Mouse (Mus musculus) intestine, embryonic 16.5 days (tissue): ENCODE measurements around the gene Cptp. TPM values are rescaled to one million over a fixed set of nuclear protein-coding genes. Genes with fewer than 3 reads are reported as not detected.

ENCODE experiments used
- ATAC-seq: fragments of 200-750 bp; cut with Nextera tagmentation; 2 replicates; pipeline ENCODE4 v1.8.0; 2017; ENCODE audit warnings: moderate TSS enrichment, moderate library complexity
- H3K27ac ChIP-seq: fragments of 300-500 bp; sonication (generic); 2 replicates; pipeline ENCODE4 v1.5.1; 2014; ENCODE audit warnings: mild to moderate bottlenecking, low read length
- H3K27me3 ChIP-seq: fragments of 300-500 bp; sonication (generic); replicated peaks from 2 replicates; pipeline ENCODE4 v1.6.1; 2014; ENCODE audit warnings: low read length, control low read depth, mixed read lengths; ENCODE audit not compliant: control insufficient read depth, insufficient read depth
- H3K36me3 ChIP-seq: fragments of 300-500 bp; sonication (generic); 2 replicates; pipeline ENCODE4 v1.6.1; 2014; ENCODE audit warnings: low read length, control low read depth; ENCODE audit not compliant: control insufficient read depth, insufficient read depth
- H3K4me1 ChIP-seq: fragments of 300-500 bp; sonication (generic); 2 replicates; pipeline ENCODE4 v1.6.1; 2014; ENCODE audit warnings: low read length, control low read depth, mixed read lengths; ENCODE audit not compliant: control insufficient read depth, insufficient read depth
- H3K4me2 ChIP-seq: fragments of 300-500 bp; sonication (generic); 2 replicates; pipeline ENCODE4 v1.6.1; 2014; ENCODE audit warnings: low read depth, low read length, control low read depth
- H3K4me3 ChIP-seq: fragments of 300-500 bp; sonication (generic); 2 replicates; pipeline ENCODE4 v1.5.1; 2014; ENCODE audit warnings: mild to moderate bottlenecking, low read length
- H3K9ac ChIP-seq: fragments of 300-500 bp; sonication (generic); 2 replicates; pipeline ENCODE4 v1.6.1; 2014; ENCODE audit warnings: low read depth, low read length
- H3K9me3 ChIP-seq: fragments of 300-500 bp; sonication (generic); 2 replicates; pipeline ENCODE4 v1.6.1; 2016; ENCODE audit warnings: low read length, control low read depth; ENCODE audit not compliant: control insufficient read depth
- WGBS: fragments of 180-500 bp; shearing (Covaris S2); extraction: QIAGEN DNeasy Blood & Tissue Kit; methylation state at CpG from one replicate; pipeline ENCODE4 v1.1.7; 2014; 5-methylcytosine and 5-hydroxymethylcytosine counted together
- polyA plus RNA-seq: library from polyadenylated mRNA; unstranded; fragments of >200 nt; fragmentation: Nextera tagmentation; extraction: Ambion mirVana; gene quantifications from 2 replicates; pipeline ENCODE4 v1.2.1, GENCODE M21; 2015

Cptp gene
- polyA plus RNA-seq, 1 experiment from 2014 or later, result 24.9 TPM

DNA sequence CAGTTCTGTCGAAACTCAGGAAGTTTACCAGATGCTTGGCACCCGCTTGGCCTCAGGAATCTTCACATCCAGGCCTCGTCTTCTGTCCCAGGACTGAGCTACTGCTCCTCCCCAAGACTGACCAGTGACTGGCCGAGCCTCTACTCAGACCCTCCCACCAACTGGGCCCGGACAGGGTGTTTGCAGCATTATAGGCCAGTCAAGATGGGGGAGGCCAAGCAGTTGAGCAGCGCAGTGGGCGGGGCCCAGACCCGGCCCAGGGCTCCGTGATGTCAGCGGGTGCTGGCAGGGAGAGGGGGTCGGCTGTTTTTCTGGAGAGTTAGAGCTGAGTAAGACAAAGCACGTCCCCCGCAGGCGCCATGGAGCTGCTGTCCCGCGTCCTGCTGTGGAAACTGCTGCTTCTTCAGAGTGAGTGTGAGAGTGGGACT is 29.7 kb downstream of the Cptp start, which contains the start of gene Mxra8:
Gene Mxra8 (plus strand): TSS at position 198 of the 428 bp plus-strand sequence.
- Histone ChIP-seq H3K9ac (peak within 1 kb of the TSS; percentile 75), H3K4me1 (peaks cover 30% of the 10 kb centered on the region), H3K27ac (peak within 1 kb of the TSS; percentile 93), H3K4me2 (peak within 1 kb of the TSS; percentile 97), H3K9me3 (no peaks in the 10 kb centered on the region), H3K36me3 (no peaks in the 10 kb centered on the region), H3K27me3 (no peaks in the 10 kb centered on the region), H3K4me3 (peak within 1 kb of the TSS; percentile 60)
- WGBS, result 7% methylated on average over 16 of the region's 16 CpGs
- ATAC-seq, result peak; percentile 81

DNA sequence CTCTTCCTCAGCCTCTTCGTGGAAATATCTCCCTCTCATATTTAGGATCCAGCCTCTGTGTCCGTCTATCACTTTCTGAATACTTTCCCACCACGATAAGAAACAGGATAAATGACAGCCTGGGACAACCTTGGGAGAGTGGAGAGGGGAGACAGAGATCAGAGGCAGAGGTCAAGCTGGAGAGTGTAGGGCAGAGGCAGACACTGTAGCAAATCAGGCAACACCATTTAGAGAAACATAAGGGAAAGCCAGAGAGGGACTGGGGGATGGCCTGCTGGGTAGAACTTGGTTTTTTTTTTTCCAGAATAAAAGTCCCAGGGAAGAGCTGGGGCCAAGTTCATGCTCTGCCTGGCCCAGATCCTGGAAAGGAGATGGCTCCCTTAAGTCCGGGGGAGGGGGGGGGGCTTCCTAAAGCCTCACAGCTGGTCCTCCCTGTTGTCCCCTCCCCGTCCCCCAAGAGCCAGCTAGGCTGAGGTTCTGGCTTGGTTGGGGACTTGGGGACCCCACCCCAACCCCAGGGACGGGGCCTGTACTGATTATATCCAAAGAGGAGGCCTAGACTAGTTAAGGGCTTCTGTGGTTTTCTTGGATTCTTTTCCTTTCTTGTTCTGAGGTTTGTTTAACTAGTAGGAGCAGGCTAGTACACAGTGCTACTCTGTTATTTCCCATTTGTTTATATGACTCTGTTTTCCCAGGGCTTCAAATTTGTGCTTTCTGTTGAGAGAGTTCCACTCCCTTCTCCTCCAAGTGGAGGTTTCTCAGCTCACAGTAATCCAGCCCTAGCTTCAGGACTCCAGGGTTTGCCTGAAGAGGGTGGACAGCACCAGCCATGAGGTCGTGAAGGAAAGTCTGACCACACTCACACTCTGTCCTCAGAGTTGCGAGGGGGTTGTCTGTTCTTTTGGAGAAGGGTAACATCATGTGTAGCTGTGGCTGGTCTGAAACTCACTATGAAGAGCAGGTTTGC is 30.8 kb downstream of the Cptp start:
- no peak for ATAC-seq
- no peaks in the 10 kb centered on the region for H3K36me3 ChIP-seq
- H3K9ac ChIP-seq, result peak overlapping the region; percentile 30; the same call in 1 of the 2 replicates
- peaks cover 37% of the 10 kb centered on the region for H3K4me1 ChIP-seq
- no peaks in the 10 kb centered on the region for H3K27me3 ChIP-seq
- H3K4me3 ChIP-seq, result peak overlapping the region; percentile 2; the same call in 1 of the 2 replicates
- H3K27ac ChIP-seq, result peak overlapping the region; percentile 93
- 45% methylated on average over 8 of the region's 8 CpGs for WGBS
- H3K9me3 ChIP-seq, result no peaks in the 10 kb centered on the region
- peak overlapping the region; percentile 97 for H3K4me2 ChIP-seq

DNA sequence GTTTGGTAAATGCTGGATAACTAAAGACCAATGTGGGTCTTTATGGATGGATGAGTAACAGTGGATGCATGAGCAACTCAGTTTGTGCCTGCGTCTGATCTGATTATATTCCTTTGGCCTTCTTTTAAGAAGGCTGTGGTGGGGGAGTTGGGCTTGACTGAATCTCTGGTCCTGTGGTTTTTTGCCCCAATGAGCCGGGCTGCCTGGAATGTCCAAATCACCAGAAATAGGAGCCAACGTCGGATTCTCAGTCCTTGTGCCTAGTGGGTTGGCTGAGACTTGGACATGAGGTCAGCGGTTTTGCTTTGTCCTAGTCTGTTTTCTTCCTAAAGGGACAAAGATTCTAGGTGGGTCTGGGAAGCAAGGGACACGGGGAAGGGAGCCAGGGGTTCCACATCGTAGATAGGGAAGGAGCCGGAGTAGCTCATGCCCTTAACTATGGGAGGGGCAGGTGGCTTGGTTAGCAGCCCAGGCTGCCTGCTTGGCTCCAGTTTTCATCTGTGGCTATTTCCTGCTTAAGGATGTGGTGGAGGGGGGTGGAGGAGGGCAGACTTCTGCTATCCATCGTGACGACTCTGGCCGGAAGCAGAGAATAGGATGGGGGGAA is 31.7 kb downstream of the Cptp start:
- ATAC-seq, result no peak
- Histone ChIP-seq H3K9me3 (no peaks in the 10 kb centered on the region), H3K9ac (peak overlapping the region; percentile 2; the same call in 1 of the 2 replicates), H3K4me3 (no peak overlapping the region), H3K4me2 (no peak overlapping the region), H3K27ac (peak overlapping the region; percentile 93), H3K27me3 (no peaks in the 10 kb centered on the region), H3K4me1 (peaks cover 41% of the 10 kb centered on the region), H3K36me3 (0 out of 2 replicates have a peak, but pooled peaks cover 4% of the 10 kb centered on the region)
- WGBS, result 65% methylated on average over 11 of the region's 11 CpGs

DNA sequence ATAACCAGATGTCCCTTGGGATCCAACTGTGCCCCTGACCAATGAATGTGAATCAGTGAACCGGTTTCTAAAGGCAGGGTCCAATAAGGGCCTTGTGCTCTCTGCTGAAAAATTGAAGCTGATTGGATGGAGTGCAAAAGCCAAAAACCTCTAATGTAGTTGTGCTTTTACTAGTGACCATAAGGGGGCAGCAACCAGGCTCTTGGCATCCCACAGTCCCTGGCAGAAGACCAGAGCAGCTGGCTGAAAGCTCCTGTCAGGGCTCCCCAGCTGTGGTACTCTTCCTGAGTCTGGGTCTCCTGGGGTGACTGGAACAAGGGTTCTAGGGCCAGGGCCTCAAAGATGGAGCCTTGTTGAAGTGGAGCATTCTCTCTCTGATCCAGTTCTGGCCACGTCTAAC is 35.4 kb downstream of the Cptp start:
- Histone ChIP-seq H3K4me2 (no peak overlapping the region), H3K4me1 (peaks cover 27% of the 10 kb centered on the region), H3K9me3 (no peaks in the 10 kb centered on the region), H3K4me3 (no peak overlapping the region), H3K27me3 (no peaks in the 10 kb centered on the region), H3K36me3 (0 out of 2 replicates have a peak, but pooled peaks cover 4% of the 10 kb centered on the region), H3K9ac (0 out of 2 replicates have a peak overlapping the region, but pooled peaks have one; percentile 1), H3K27ac (peak overlapping the region; percentile 29)
- no peak for ATAC-seq
- 25% methylated on average over 2 of the region's 2 CpGs for WGBS

DNA sequence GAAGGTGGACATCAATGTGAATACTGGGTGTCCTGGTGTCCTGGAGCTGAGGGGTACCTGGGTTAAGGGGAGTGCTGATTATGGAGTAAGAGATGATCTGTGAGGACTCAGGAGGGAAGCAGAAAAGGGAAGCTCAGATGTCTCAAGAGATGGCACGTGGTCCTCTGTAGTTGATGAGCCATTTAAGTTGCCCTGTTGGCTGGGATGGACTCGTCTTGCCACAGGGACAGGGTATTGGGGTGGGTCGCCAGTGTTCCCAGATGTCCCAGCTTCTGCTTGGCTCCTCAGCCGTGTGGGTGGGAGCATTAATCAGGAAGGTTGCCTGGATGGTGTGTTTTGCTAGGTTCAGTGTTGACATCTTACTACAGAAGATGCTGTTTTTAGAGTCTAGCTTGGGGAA is 36.0 kb downstream of the Cptp start:
- no peak overlapping the region for H3K9ac ChIP-seq
- no peak overlapping the region for H3K4me2 ChIP-seq
- 86% methylated on average over 4 of the region's 4 CpGs for WGBS

DNA sequence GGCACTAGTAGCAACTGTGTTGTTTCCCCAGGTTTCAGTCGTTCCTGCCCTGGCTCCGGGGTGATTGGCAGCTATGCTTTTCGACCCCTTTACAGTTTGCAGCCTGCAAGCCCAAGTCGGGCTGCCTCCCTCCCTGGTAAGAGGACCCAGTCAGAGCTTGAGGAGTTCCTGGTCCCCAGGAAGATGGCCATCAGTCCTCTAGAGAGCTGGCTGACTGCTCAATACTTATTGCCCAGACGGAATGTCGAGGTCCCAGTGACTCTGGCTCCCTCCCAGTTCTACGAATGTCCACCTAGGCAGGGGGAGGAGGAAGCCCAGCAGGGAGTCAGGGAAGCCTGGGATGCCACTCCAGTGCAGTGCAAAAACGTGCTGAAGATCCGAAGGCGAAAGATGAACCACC is 36.9 kb downstream of the Cptp start:
- Histone ChIP-seq H3K4me2 (peak overlapping the region; percentile 91), H3K9ac (peak overlapping the region; percentile 95), H3K36me3 (0 out of 2 replicates have a peak, but pooled peaks cover 7% of the 10 kb centered on the region), H3K27ac (peak overlapping the region; percentile 95), H3K9me3 (no peaks in the 10 kb centered on the region), H3K4me1 (peaks cover 15% of the 10 kb centered on the region), H3K4me3 (peak overlapping the region; percentile 87), H3K27me3 (no peaks in the 10 kb centered on the region)
- no peak for ATAC-seq
- 46% methylated on average over 10 of the region's 10 CpGs for WGBS

More for the DNA sequence above, 36.0 kb downstream of the Cptp start:
- Histone ChIP-seq H3K27ac (no peak overlapping the region), H3K9me3 (no peaks in the 10 kb centered on the region), H3K27me3 (no peaks in the 10 kb centered on the region), H3K4me1 (peaks cover 25% of the 10 kb centered on the region), H3K36me3 (0 out of 2 replicates have a peak, but pooled peaks cover 4% of the 10 kb centered on the region), H3K4me3 (no peak overlapping the region)
- ATAC-seq, result no peak

DNA sequence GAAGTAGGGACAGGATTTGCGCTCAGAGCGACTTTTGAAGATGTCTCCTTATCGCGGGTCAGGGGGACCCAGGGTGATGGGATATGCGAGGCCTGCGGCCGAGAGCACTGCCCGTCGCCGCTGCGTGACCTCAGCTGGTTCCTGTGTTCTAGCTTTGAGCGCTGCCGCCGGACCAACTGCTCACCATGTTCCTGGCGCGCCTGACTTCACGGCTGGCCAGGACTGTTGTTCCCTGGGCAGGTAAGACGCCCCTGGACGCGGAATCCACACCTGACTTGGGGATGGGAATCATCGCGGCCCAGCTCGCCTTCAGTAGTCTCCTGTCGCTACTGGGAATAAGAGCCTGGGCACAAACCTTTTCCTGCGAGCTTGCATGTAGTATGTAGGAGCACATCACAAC is 37.4 kb downstream of the Cptp start:
- Histone ChIP-seq H3K9me3 (no peaks in the 10 kb centered on the region), H3K4me3 (peak overlapping the region; percentile 87), H3K4me2 (peak overlapping the region; percentile 91), H3K27me3 (no peaks in the 10 kb centered on the region), H3K36me3 (0 out of 2 replicates have a peak, but pooled peaks cover 7% of the 10 kb centered on the region), H3K9ac (peak overlapping the region; percentile 95), H3K4me1 (peaks cover 15% of the 10 kb centered on the region), H3K27ac (peak overlapping the region; percentile 95)
- WGBS, result under 1% methylated on average over 25 of the region's 25 CpGs
- ATAC-seq, result no peak; the same call in 1 of the 2 replicates

DNA sequence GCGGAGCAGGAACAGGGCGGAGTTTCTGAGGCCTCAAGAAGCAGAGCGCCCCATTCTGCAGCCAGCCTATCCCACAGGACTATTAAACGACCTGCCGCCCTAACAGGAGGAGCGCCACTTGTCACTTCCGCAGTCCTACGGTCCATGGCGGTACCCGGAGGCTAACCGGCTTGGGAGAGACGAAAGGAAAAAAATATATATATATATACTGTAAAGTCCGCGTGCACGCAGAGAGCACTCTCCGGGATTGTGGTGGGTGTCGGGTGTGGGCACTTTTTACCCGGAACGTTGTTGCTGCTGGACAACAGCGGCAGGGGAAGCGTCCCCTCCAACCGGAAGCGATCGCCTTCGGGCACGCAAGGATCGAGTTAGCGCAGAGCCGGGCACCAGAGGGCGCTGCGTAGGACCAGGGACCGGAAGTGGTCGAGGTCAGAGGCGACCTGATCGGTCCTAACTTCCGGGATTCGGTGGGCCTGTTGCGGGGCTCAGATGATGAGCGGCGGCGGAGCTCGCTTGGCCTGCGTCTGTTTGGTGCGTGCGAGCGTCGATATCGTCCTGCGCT is 38.0 kb downstream of the Cptp start, which contains the start of gene Aurkaip1:
Gene Aurkaip1 (plus strand): TSS at position 68 of the 562 bp plus-strand sequence.
- 0 out of 2 replicates have a peak, but pooled peaks cover 7% of the 10 kb centered on the region for H3K36me3 ChIP-seq
- peak within 1 kb of the TSS; percentile 95 for H3K9ac ChIP-seq
- under 1% methylated on average over 49 of the region's 49 CpGs for WGBS
- H3K27ac ChIP-seq, result peak within 1 kb of the TSS; percentile 95
- H3K9me3 ChIP-seq, result no peaks in the 10 kb centered on the region
- H3K4me1 ChIP-seq, result peaks cover 15% of the 10 kb centered on the region
- H3K4me2 ChIP-seq, result peak within 1 kb of the TSS; percentile 91
- H3K27me3 ChIP-seq, result no peaks in the 10 kb centered on the region
- ATAC-seq, result peak; percentile 97
- peak within 1 kb of the TSS; percentile 87 for H3K4me3 ChIP-seq
